Mouse (Mus musculus): ENCODE measurements around the gene Fgfr2.
"Not testable (repeated sequence)": the region's sequence is repeated elsewhere in the genome, so short reads cannot be mapped to it uniquely, and the experiment has no call there.

Gene Fgfr2

DNA sequence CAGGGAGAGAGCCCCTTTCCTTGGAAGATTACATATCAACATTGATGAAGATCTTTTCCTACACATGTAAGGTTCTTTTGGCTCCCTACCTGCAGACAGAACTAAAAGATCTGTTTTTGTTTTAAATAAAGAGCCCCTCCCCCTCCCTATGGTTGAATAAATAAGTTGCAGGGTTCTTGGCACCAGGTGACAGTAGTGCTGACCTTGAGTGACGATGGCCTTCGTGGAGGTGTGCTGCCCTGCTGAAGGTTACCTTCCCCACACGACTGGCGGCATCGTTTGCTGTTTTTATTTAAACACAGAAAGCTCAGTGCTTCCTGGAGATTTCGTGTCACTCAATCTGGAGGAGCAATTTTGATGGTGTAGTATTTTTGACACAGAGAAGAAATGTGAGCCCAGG lies 2432.3 kb downstream of the Fgfr2 start:
- DNase-seq (ENCODE audit: low read depth in 2 of 2, low spot score in 2 of 2): no peak

DNA sequence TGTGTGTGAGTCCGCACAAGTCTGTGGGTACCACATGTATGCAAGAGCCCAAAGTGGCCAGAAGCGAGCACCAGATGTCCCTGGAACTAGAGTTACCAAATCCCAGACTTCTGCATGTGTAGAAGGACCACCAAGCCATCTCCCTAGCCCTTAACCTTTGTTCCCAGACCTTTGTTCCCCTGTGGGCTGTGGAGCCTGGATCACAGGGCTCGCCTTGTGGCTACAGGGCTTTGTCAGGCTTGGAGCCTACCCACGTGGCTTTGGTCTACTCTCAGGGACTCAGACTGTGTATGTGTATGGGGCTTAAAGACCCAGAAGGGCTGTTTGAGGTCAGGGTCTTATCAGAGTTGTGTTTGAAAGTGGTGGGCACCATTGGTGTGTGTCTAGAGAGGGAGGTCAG lies 2434.5 kb downstream of the Fgfr2 start:
- no peak for DNase-seq (ENCODE audit: low read depth in 2 of 2, low spot score in 2 of 2)

DNA sequence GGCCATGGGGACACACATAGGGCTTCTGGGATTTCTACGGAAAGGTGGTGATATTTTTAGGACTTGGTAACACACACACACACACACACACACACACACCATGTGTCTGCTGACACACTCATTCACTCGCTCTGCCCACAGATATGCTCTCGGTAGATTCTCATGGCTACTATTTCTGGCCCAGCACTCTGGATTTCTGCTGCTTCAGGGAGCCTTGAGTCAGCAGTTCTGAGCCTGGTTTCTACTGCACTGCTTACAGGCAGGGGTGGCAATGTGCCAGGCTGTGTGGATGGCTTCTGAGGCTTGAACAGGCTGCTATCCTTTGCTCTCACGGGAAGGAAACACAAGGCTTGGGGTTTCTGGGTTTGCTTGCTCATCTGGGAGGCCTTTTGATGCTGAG lies 2441.4 kb downstream of the Fgfr2 start:
- no peak for DNase-seq (ENCODE audit: low read depth in 2 of 2, low spot score in 2 of 2)

DNA sequence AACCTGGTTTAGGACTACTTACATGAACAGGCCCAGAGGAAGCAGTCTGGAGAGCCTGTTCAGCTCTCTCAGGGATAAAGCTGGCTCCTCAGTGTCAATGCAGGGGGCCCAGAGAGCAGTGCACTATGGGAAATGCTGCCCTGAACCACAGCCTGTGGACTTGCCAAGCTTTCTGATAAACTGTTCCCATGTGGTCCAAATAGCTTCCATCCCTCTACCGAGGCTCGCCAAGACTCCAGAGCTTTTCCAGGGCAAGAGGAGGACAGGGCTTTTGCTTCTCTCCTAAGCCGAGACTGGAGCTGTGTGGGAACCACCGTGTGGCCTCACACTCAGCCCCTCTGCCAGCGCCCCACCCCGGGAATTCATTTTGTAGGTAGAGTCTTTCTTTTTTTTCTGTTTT lies 2444.7 kb downstream of the Fgfr2 start:
- no peak for DNase-seq (ENCODE audit: low read depth in 2 of 2, low spot score in 2 of 2)

DNA sequence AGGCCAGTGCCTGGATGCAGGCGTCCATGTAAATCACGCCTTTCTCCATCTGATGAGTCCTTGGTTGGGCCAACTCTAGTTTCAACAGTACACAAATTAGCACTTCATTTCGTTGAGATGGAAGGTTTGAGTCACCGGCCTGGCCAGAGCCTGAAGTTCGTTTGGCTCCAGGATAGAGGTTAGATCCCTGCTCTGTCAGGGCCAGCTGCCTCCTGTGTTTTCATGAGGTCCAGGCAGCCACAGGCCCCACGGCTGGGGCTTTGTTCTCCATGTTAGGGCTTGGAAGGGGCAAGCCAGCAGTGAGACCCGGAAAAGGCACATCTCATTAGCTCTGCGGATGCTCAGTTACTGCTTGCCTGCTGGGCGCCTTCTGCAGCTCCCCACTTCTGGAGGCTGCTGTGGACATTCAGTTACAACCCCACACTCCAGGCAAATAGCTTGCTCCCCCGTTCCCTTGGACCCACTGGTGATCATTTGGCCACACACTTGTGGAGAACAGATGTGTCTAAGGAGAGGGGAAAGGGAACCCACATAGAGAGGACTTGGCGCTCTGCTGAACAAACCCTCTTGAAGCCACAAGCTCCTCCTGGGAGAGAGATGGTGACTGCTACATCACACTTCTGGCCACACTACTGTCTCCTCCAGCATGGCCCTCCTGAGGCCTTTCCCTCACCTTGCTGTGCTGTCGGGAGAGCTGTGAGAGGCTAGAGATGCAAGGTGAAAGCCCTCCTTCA lies 2445.4 kb downstream of the Fgfr2 start:
- DNase-seq (ENCODE audit: low read depth in 2 of 2, low spot score in 2 of 2): no peak

DNA sequence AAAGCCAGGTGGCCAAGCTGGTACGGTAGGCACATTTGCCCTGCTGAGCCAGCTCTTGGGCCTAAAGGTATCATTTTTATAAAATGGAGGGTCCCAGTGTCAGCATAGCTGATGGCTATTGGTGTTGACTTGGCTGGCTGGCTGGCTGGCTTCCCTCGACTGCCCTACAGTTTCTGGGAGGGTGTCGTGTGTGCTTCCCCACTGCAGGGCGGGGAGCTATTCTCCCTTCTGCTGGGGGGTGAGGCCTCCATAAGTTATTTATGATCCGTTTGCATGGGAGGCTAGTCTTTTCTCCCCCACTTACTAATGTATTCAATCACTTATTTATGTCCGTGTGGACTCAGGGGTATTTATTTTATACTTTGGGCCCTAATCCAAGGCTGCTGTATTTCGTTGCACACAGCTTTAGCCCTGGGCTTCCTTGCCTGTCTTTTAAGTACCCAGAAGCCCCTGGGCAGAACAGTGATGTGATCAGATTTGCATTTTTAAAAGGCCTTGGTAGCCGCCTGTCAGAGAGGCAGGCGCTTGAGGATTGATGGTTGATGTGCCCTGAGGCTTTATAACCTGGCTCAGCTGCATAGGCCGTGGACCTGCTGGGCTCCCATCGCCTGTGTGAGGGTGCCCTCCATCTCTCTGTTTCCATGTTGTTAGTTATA lies 2446.1 kb downstream of the Fgfr2 start:
- DNase-seq (ENCODE audit: low read depth in 2 of 2, low spot score in 2 of 2): no peak

DNA sequence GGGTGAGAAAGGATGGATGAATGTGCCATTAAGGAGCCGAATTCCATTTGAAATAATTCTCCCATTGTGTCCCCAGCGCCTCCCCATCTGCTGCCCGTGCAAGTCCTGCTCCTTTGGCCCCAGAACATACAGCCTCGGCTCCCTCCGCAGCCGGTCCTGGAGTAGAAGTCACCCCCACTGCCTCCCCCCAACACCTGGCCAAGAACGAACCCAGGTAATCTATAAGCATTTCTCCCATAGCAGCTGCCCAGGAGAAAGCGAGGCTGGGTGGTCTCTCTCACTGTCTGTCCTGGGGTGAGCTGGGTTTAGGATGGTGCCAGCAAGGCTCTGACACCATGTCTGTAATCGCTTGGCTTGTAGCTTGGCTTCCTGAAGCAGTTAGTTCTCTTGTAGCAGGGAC lies 2448.6 kb downstream of the Fgfr2 start:
- no peak for DNase-seq (ENCODE audit: low read depth in 2 of 2, low spot score in 2 of 2)

DNA sequence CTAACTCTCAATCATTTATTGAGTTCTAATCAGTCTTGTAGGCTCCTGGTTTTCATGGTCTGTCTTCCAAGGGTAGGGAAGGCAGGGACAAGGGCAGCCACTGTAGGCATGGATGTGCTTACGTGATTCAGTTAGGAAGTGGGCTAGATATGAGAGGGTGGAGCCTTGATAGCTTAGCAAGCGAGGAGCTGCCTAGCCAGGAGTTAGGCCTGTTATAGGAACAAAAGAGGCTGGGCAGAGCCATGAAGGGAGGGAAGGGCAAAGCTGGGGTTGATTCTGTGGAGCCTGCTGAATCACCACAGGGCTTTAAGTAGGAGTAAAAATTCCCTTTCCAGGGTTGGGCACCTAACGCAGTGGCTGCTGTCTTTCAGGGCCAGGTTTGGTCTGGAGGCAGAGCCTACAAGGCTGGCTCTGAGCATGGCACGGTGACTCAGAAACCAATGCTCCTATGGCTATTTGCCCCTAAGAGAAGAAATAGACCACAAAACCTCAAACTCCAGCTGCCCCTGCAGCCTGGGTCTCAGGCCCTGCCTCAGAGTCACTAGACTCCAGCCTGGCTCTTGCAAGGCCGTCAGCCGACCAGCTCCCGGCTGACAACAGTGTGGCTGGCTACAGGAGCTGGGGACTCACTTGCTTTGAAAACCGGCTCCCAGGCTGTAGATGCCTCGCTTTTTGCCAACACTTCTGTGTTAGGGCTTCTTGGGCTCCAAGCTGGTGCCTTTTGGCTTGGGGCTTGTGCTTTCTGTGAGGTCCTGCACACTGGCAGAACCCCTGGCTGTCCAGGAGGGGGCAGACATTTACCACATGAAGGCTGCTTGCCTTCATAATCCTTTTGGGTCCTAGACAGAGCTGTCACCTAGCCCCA lies 2449.7 kb downstream of the Fgfr2 start:
- DNase-seq (ENCODE audit: low read depth in 2 of 2, low spot score in 2 of 2): no peak

DNA sequence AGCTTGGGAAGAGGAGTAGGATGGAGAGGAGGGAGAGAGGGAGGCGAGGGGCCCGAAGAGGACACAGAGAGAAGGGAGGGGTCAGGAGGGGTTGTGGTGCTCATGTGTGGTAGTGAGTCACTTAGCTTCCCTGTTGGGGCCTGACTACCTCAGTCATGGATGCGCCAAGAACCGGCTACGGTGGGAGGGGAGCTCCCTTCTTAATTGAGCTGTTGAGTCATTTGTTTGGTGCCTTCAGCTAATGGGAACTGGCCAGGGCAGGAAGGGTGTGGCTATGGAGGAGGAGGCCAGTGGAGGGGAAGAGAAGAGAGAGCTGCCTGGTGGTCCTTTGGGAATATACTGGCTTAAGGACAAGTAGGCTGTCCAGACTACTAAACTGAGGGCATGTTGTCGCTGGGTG lies 2451.8 kb downstream of the Fgfr2 start:
- no peak for DNase-seq (ENCODE audit: low read depth in 2 of 2, low spot score in 2 of 2)

DNA sequence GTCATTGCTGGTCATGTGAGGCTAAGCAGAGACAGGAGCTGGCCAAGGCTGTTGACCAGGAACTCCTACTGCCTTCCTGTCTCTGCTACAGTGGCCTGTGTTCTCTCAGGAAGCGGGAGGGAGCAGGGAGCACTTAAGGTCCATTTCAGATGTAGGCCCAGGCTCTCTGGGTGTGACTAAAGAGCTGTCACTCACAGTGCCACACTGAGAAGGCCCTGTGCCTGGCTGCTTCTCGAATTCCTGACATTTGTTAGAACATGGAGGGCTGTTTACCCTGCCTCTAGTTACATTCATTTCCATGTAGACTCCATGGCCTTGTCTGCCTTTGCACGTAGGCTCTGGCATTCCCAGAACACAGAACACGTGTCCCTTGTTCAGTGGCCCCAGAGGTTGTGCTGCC lies 2452.8 kb downstream of the Fgfr2 start:
- no peak for DNase-seq (ENCODE audit: low read depth in 2 of 2, low spot score in 2 of 2)

DNA sequence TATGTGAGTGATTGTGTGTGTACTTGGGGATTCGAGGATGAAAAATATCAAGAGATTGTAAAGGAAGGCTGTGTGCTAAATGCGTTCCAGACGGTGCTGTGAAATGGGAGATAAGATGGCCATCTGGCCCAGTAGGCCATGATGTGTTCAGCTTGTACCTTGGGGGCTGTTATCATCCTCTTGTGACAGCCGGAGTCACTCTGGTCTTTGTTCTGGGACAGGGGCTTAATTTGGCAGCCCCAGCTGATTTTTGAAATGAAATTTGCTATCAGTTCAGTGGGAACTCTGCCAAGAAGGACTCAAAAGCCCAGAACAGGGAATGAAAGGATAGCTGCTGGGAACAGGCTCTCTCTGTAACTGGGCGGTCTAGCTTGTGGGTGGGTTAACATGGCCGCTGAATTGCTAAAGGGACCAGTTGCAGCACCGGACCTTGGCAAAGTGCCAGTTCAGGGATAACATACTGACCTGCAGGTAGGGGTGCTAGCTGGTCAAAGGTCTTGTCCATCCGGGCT lies 2453.7 kb downstream of the Fgfr2 start:
- no peak for DNase-seq (ENCODE audit: low read depth in 2 of 2, low spot score in 2 of 2)

DNA sequence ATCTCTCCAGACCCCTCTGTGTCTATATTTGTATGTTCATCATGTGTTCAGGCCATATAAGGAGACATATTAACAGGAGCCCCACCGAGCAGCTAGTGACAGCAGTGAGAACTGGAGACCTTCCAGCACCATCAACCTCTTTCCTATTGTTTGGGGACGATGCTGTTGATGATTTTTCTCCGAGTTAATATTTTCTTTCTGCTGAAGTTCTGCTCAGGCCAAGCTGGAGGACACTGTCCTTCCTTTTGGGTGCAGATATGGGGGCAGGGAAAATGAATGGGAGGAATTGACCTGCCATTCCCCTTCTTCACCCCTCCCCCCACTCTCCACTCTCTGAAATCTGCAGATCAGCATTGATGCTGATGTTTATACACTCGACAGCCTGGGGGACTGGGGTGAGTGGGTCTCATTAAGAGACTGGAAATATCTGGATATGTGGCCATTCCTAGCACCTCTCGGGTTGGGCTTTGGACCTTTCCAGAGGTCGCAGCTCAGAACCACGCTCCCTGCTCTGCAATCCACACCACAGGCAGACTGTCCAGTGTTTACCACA lies 2454.3 kb downstream of the Fgfr2 start:
- no peak for DNase-seq (ENCODE audit: low read depth in 2 of 2, low spot score in 2 of 2)

DNA sequence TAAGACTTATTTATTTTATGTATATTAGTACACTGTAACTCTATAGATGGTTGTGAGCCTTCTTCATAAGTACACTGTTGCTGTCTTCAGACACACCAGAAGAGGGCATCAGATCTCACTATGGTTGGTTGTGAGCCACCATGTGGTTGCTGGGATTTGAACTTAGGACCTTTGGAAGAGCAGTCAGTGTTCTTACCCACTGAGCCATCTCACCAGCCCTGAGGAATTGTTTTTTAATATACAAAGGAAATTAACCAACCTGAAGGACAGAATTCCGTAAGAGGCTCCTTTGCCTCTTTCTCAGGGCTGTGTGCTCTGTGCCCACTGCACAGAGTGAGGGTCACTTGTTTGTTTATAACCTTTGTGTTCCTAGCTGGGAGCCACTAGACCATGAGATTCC lies 2455.1 kb downstream of the Fgfr2 start:
- DNase-seq (ENCODE audit: low read depth in 2 of 2, low spot score in 2 of 2): not testable (repeated sequence)

DNA sequence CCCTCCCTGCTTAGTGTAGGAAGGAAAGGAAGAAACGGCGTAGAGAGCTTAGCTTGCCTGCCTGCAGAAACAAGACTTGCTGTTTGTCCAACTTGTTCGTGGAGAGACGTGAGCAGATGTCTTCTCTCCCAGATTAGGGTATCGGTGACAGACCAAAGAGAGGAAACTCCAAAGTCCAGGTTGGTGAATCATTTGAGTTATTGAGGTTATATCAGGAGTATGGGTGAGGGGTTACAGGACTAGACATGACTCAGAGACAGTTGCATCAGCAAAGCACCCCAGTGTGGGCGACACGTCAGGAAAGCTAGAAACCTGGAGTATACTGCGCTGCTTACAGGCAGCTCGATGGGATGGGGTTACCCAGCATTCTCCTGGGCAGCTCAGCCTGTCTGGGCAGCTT lies 2457.8 kb downstream of the Fgfr2 start:
- DNase-seq (ENCODE audit: low read depth in 2 of 2, low spot score in 2 of 2): no peak

DNA sequence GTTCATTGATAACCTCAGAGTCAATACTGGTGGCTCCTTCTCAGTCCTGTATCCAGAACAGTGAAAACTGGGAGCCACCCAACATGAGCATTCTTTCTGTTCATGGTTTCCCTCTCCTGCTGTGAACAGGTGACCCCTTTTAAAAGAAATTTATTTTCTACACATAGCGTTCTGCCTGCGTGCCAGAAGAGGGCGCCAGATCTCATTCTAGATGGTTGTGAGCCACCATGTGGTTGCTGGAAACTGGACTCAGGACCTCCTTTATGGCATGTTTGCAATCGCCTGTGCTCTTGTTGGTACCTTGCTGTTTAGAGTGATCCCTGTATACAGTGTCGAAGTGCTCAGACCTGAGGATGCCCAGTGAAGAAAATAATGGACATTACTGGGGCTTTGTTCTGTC lies 2458.5 kb downstream of the Fgfr2 start:
- DNase-seq (ENCODE audit: low read depth in 2 of 2, low spot score in 2 of 2): no peak

DNA sequence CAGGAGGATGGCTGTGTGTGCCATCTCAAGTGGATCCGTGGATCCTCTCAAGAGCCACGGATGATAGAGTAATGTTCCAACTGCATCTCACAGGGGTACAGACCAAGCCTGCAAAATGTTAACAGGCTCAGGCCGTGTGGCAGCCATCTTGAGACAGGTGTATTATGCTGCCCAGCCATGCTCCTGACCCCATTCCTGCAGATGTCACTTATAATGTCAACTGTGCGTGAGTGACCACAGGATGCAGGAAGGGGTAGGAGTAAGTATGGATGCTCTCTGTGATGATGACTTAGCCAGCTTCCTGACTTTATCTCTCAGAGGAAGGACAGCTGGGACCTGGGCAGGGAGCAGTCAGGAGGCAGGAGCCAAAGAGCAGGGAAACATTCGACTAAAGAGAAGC lies 2459.1 kb downstream of the Fgfr2 start:
- no peak for DNase-seq (ENCODE audit: low read depth in 2 of 2, low spot score in 2 of 2)

DNA sequence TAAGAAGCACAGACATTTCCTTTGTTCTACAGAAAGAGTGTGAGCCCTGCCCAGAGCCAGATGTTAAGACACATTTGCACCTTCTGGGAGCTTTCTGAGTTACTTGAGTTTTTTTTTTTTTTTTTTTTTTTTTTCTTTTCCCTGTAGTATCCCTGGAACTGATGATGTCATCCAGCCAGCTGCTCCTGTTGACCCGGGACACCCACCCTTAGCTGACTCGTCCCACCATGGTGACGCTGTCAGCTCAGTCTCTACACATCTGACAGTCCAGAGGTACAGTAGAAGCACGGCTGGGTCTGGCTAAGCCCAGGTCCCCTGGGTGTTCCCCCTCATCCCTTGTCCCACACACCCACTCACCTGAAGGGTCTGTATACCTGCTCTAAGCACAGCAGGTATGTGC lies 2460.3 kb downstream of the Fgfr2 start:
- no peak for DNase-seq (ENCODE audit: low read depth in 2 of 2, low spot score in 2 of 2)

DNA sequence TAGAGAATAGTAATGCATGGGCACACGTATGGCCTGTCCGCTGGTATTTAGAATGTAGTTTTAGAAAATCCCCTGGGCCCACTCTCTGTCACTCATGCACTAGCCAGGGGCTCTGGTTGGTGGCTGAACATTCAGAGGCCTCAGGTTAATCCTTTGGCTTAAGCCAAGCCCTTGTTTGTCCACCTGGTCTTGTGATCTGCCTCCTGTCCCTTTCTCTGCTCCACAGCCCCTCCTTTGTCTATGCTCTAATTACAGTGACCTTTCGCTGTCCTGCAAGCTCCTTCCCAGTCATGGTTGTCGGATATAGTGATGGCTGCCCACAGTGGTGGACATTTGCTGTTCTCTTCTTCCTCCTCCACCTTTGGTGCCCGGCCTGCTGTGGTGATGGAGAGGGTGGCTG lies 2460.9 kb downstream of the Fgfr2 start:
- DNase-seq (ENCODE audit: low read depth in 2 of 2, low spot score in 2 of 2): no peak

DNA sequence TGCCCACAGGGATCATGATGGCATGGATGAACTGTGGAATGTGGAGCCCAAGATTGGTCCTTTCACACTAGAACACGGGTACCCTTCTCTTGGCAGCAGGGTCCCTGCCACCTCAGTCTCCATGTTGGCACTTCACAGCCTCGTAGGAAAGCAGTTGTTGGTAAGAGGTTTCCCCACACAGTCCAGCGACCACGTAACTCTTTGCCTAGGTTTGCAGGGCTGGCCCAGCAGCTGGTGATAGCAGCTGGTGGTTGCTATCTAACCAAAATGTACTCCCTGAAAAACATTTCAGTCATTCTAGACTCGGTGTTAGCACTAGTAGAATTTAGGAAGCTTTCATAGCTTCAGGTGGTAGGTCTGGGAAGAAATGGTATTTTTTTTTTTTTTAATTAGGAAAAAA lies 2464.0 kb downstream of the Fgfr2 start:
- no peak for DNase-seq (ENCODE audit: low read depth in 2 of 2, low spot score in 2 of 2)

DNA sequence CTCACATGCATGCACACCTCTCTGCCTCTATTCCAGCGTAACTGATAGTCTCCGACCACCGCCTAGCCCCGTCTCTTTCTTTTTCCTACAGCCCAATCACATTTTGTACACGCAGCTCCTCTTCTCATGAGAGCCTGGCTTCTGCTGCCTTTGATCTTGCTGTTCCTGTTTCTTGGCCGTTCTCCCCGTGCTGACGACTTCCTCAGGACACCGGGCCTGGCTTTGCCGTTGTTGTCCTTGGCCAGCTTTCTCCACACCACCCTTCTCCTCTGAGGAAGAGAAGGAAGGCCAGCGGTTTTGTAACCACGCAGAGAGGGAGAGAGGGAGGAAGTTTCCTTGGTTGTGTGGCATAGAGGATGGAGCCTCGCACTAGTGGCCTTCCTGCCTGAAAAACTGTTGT lies 2465.4 kb downstream of the Fgfr2 start:
- DNase-seq (ENCODE audit: low read depth in 2 of 2, low spot score in 2 of 2): no peak

DNA sequence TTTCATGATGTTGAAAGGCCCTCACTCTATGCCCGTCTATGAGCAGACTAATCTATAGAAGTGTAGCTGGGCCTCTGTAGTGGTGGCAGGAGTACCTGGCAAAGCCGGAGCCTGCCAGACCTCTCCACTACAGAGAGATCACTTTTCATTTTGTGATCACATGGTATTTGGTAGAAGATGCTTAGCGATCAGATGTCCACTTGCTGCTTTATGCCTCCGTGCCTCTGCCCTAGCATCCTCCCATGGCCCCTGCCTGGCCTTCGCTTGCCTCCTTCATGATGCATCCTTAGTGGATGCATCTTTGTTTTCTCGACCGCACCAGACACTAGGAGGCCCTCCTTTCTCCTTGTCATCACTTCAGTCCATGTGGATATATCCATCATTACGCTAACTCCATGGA lies 2466.2 kb downstream of the Fgfr2 start:
- DNase-seq (ENCODE audit: low read depth in 2 of 2, low spot score in 2 of 2): no peak

DNA sequence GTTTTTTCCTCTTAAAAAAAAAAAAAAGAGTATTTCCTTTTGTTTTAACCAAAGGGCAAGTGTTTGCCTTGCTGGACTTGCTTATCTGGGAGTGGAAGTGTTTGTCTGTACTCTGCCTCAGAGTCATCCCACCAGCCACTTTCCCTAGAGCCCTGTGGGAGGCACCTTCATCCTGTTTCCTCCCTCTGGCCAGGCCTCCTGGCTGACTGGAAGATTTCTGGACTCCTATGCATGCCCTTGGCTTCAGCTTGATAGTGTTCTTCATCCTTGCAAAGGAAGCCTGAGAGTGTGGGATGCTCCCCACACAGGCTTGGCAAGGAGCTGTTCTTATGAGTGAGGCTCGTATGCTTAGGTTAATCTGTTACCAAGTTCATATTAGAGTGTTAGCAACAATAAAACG lies 2468.6 kb downstream of the Fgfr2 start:
- no peak for DNase-seq (ENCODE audit: low read depth in 2 of 2, low spot score in 2 of 2)
